Comparison of ENCODE assay signal across 8 mouse cellular contexts in genomic region chr1:183297886-183298489, GRCm38 (mm10). TPM values are rescaled to one million over a fixed set of nuclear protein-coding genes. Genes with fewer than 3 reads are reported as not detected.
DNase-seq lines count a peak whose midpoint lies in the region; ATAC-seq and TF ChIP-seq lines count a peak whose summit lies in the region.

No protein-coding gene starts in this region.

- no peaks in the 10 kb centered on the region for H3K36me3 ChIP-seq in embryonic facial prominence, embryonic 11.5 days (replicated peaks; ENCODE audit: control insufficient read depth, insufficient read depth, low read depth, low read length)
- no peaks in the 10 kb centered on the region; the same call in 1 of the 2 replicates for H3K36me3 ChIP-seq in kidney, adult 2 months (ENCODE audit: control insufficient read depth, insufficient read depth, low read length)
- peaks cover 9% of the 10 kb centered on the region; the same call in 1 of the 2 replicates for H3K36me3 ChIP-seq in limb, embryonic 15.5 days
- H3K36me3 ChIP-seq in midbrain, embryonic 16.5 days (ENCODE audit: control insufficient read depth, insufficient read depth, low read length), result no peaks in the 10 kb centered on the region

- peak overlapping the region; percentile 52 for H3K9ac ChIP-seq in embryonic facial prominence, embryonic 11.5 days (replicated peaks; ENCODE audit: low read length)
- H3K9ac ChIP-seq in limb, embryonic 15.5 days, result peak overlapping the region; percentile 33
- peak overlapping the region; percentile 42 for H3K9ac ChIP-seq in midbrain, embryonic 16.5 days (ENCODE audit: low read depth, low read length)

- TF ChIP-seq POLR2A in kidney, adult 2 months (IDR thresholded peaks at IDR 0.05; ENCODE audit: low read depth, low read length), result no peak

- under 1% methylated on average over 20 of the region's 20 CpGs for WGBS in embryonic facial prominence, embryonic 11.5 days
- WGBS in kidney, adult 2 months, result 1% methylated on average over 20 of the region's 20 CpGs
- under 1% methylated on average over 20 of the region's 20 CpGs for WGBS in limb, embryonic 15.5 days
- under 1% methylated on average over 20 of the region's 20 CpGs for WGBS in midbrain, embryonic 16.5 days

- peak overlapping the region; percentile 43 for H3K4me2 ChIP-seq in embryonic facial prominence, embryonic 11.5 days (ENCODE audit: low read depth, low read length)
- H3K4me2 ChIP-seq in limb, embryonic 15.5 days, result peak overlapping the region; percentile 51
- H3K4me2 ChIP-seq in midbrain, embryonic 16.5 days (ENCODE audit: low read length), result peak overlapping the region; percentile 55

- no peaks in the 10 kb centered on the region for H3K9me3 ChIP-seq in embryonic facial prominence, embryonic 11.5 days (replicated peaks; ENCODE audit: control insufficient read depth, low read length)
- no peaks in the 10 kb centered on the region for H3K9me3 ChIP-seq in limb, embryonic 15.5 days
- H3K9me3 ChIP-seq in midbrain, embryonic 16.5 days (replicated peaks; ENCODE audit: control insufficient read depth, low read length, poor library complexity, severe bottlenecking), result no peaks in the 10 kb centered on the region

- H3K27me3 ChIP-seq in embryonic facial prominence, embryonic 11.5 days (ENCODE audit: control insufficient read depth, insufficient read depth, low read length), result no peaks in the 10 kb centered on the region
- no peaks in the 10 kb centered on the region for H3K27me3 ChIP-seq in kidney, adult 2 months (replicated peaks; ENCODE audit: control insufficient read depth, insufficient read depth, low read length)
- no peaks in the 10 kb centered on the region for H3K27me3 ChIP-seq in limb, embryonic 15.5 days
- H3K27me3 ChIP-seq in midbrain, embryonic 16.5 days (ENCODE audit: control insufficient read depth, insufficient read depth, low read depth, low read length), result no peaks in the 10 kb centered on the region

- ATAC-seq in embryonic facial prominence, embryonic 11.5 days (replicated peaks; ENCODE audit: insufficient number of reproducible peaks, low FRiP score, low TSS enrichment, low read depth), result no peak
- ATAC-seq in limb, embryonic 15.5 days (ENCODE audit: insufficient number of reproducible peaks, low FRiP score, low TSS enrichment, low read depth), result no peak
- 0 out of 2 replicates have a peak, but pooled peaks have one; percentile 19 for ATAC-seq in midbrain, embryonic 16.5 days

- peak overlapping the region; percentile 4; the same call in 1 of the 2 replicates for H3K27ac ChIP-seq in embryonic facial prominence, embryonic 11.5 days (replicated peaks; ENCODE audit: low read depth, low read length)
- H3K27ac ChIP-seq in kidney, adult 2 months (ENCODE audit: insufficient read depth, low read depth, low read length), result peak overlapping the region; percentile 12; the same call in 1 of the 2 replicates
- H3K27ac ChIP-seq in limb, embryonic 15.5 days, result peak overlapping the region; percentile 67
- H3K27ac ChIP-seq in midbrain, embryonic 16.5 days (ENCODE audit: low read length), result peak overlapping the region; percentile 12; the same call in 1 of the 2 replicates

- no peaks in the 10 kb centered on the region for H3K4me1 ChIP-seq in embryonic facial prominence, embryonic 11.5 days (ENCODE audit: control insufficient read depth, insufficient read depth, low read length)
- H3K4me1 ChIP-seq in kidney, adult 2 months (ENCODE audit: control insufficient read depth, insufficient read depth, low read length), result no peaks in the 10 kb centered on the region
- no peaks in the 10 kb centered on the region for H3K4me1 ChIP-seq in limb, embryonic 15.5 days
- no peaks in the 10 kb centered on the region for H3K4me1 ChIP-seq in midbrain, embryonic 16.5 days (ENCODE audit: control insufficient read depth, insufficient read depth, low read length)

- H3K4me3 ChIP-seq in embryonic facial prominence, embryonic 11.5 days (ENCODE audit: low read depth, low read length), result peak overlapping the region; percentile 49
- peak overlapping the region; percentile 83 for H3K4me3 ChIP-seq in kidney, adult 2 months (ENCODE audit: insufficient read depth, low read depth, low read length)
- peak overlapping the region; percentile 49 for H3K4me3 ChIP-seq in limb, embryonic 15.5 days
- H3K4me3 ChIP-seq in midbrain, embryonic 16.5 days (ENCODE audit: low read depth, low read length), result peak overlapping the region; percentile 46

- DNase-seq in cerebellum, adult 8-10 months, result peak; percentile 11
- no peak for DNase-seq in cerebellum, adult 9-11 months
- DNase-seq in embryonic facial prominence, embryonic 11.5 days (ENCODE audit: low spot score), result peak; percentile 57
- DNase-seq in heart, adult 18-20 months, result peak; percentile 68 to 83
- peak; percentile 57 for DNase-seq in kidney, adult 2 months
- peak; percentile 86 to 89 for DNase-seq in spleen, postnatal 36 days (ENCODE audit: low spot score in 2 of 2)

- no peak for TF ChIP-seq CTCF in kidney, adult 2 months (conservative IDR thresholded peaks at IDR 0.05; ENCODE audit: insufficient read depth, insufficient read length, low read depth, low read length)

RNA-seq across cellular contexts. Expression of gene Brox, which starts 0.9 kb away (rescaled TPM):
- polyA plus RNA-seq in embryonic facial prominence, embryonic 11.5 days (2014; fragmentation: Nextera tagmentation; extraction: Ambion mirVana), result 51.8 and 57.2 TPM in 2 replicates
- total RNA-seq in heart, adult 18-20 months (2021), result 10 to 100 TPM; 29.4 to 31.9 TPM
- 15.5 and 19.8 TPM in 2 replicates for polyA plus RNA-seq in kidney, adult 2 months (2012; rRNA removed)
- 39.5 and 40.4 TPM in 2 replicates for polyA plus RNA-seq in limb, embryonic 15.5 days (2015; fragmentation: Nextera tagmentation; extraction: Ambion mirVana)
- polyA plus RNA-seq in midbrain, embryonic 16.5 days (2015; fragmentation: Nextera tagmentation; extraction: Ambion mirVana), result 105 and 115 TPM in 2 replicates

RNA-seq across cellular contexts. Expression of gene Aida, which starts 1.6 kb away (rescaled TPM):
- polyA plus RNA-seq in embryonic facial prominence, embryonic 11.5 days (2014; fragmentation: Nextera tagmentation; extraction: Ambion mirVana), result 33.7 and 40.9 TPM in 2 replicates
- total RNA-seq in heart, adult 18-20 months (2021), result 10 to 100 TPM; 28.4 to 29.0 TPM
- polyA plus RNA-seq in kidney, adult 2 months (2012; rRNA removed), result 13.2 and 16.8 TPM in 2 replicates
- 54.7 and 59.0 TPM in 2 replicates for polyA plus RNA-seq in limb, embryonic 15.5 days (2015; fragmentation: Nextera tagmentation; extraction: Ambion mirVana)
- polyA plus RNA-seq in midbrain, embryonic 16.5 days (2015; fragmentation: Nextera tagmentation; extraction: Ambion mirVana), result 50.8 and 55.1 TPM in 2 replicates

Comparison
In these comparisons a context has a peak if more than half of its experiments do, and no peak if none do; other contexts are left out.
1. H3K27ac ChIP-seq: peak in every context shown above with its lines; median percentile 67 in limb, embryonic 15.5 days; 12 in kidney, adult 2 months; 12 in midbrain, embryonic 16.5 days; 4 in embryonic facial prominence, embryonic 11.5 days.